Mouse (Mus musculus): Measurements from ENCODE around the gene Tln1. TPM values are rescaled to one million over a fixed set of nuclear protein-coding genes. Genes with fewer than 3 reads are reported as not detected.

The Tln1 gene
- polyA plus RNA-seq, 1 experiment from 2014 or later, result 34.2 TPM

DNA sequence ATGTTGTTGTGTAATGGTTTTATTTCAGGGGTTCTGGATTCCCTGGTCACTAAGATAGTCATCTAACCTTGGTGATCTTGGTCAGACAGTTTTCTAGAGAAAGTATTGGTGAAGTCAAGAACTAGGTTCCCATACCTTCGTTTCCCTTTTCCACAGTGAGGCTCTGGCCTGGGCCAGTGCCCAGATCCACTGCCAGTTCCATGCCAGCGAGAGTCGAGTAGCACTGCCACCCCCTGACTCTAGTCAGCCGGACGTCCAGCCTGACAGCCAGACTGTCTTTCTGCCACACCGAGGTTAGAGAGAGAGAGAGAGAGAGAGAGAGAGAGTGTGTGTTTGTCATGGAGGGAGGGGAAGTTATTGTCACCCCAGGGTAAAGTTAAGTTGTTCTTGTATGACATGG is 17.2 kb upstream of the Tln1 start:
- Histone ChIP-seq H3K27ac (ENCODE audit: low read depth) (0 out of 2 replicates have a peak overlapping the region, but pooled peaks have one; percentile 20), H3K9ac (replicated peaks) (peak overlapping the region; percentile 86), H3K36me3 (replicated peaks; ENCODE audit: insufficient read depth, low read length) (peaks cover 39% of the 10 kb centered on the region), H3K9me3 (ENCODE audit: low read length) (no peaks in the 10 kb centered on the region), H3K4me1 (ENCODE audit: insufficient read depth) (peaks cover 22% of the 10 kb centered on the region), H3K4me2 (ENCODE audit: low read depth, low read length) (peak overlapping the region; percentile 91), H3K27me3 (ENCODE audit: insufficient read depth, low read length) (no peaks in the 10 kb centered on the region), H3K4me3 (ENCODE audit: low read depth, low read length) (peak overlapping the region; percentile 92)
- ATAC-seq (no peak), DNase-seq (no peak)
- no peak for TF ChIP-seq EP300 (IDR thresholded peaks at IDR 0.05; ENCODE audit: low read depth)
- no peak for TF ChIP-seq CTCF (IDR thresholded peaks at IDR 0.05; ENCODE audit: low read depth)
- 68% methylated on average over 6 of the region's 6 CpGs for WGBS (ENCODE audit: insufficient replicate concordance)

DNA sequence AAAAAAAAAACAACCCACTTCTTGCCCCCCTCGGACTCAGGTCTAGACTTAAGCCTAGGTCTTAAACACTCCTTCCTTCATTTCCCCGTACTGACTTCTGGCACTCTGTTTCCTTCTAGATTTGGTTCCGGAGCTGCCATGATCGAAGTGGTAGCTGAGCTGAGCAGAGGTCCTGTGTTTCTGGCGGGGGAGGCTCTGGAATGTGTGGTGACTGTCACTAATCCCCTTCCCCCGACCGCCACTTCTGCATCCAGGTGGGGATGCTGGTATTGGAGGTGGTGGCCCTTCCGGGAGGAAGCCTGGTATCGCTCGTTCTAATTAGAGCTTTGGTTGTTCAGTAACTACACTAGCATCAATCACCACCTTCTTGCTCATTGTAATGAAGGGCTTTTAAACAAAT is 16.8 kb upstream of the Tln1 start:
- no peaks in the 10 kb centered on the region for H3K9me3 ChIP-seq (ENCODE audit: low read length)
- peak overlapping the region; percentile 87 for H3K27ac ChIP-seq (ENCODE audit: low read depth)
- WGBS (ENCODE audit: insufficient replicate concordance), result 5% methylated on average over 10 of the region's 10 CpGs
- H3K4me1 ChIP-seq (ENCODE audit: insufficient read depth), result peaks cover 22% of the 10 kb centered on the region
- no peak for DNase-seq
- H3K4me2 ChIP-seq (ENCODE audit: low read depth, low read length), result peak overlapping the region; percentile 91
- peaks cover 42% of the 10 kb centered on the region for H3K36me3 ChIP-seq (replicated peaks; ENCODE audit: insufficient read depth, low read length)
- ATAC-seq, result no peak
- peak overlapping the region; percentile 92 for H3K4me3 ChIP-seq (ENCODE audit: low read depth, low read length)
- TF ChIP-seq EP300 (IDR thresholded peaks at IDR 0.05; ENCODE audit: low read depth) (no peak), CTCF (IDR thresholded peaks at IDR 0.05; ENCODE audit: low read depth) (no peak)
- H3K9ac ChIP-seq (replicated peaks), result peak overlapping the region; percentile 86
- H3K27me3 ChIP-seq (ENCODE audit: insufficient read depth, low read length), result no peaks in the 10 kb centered on the region

DNA sequence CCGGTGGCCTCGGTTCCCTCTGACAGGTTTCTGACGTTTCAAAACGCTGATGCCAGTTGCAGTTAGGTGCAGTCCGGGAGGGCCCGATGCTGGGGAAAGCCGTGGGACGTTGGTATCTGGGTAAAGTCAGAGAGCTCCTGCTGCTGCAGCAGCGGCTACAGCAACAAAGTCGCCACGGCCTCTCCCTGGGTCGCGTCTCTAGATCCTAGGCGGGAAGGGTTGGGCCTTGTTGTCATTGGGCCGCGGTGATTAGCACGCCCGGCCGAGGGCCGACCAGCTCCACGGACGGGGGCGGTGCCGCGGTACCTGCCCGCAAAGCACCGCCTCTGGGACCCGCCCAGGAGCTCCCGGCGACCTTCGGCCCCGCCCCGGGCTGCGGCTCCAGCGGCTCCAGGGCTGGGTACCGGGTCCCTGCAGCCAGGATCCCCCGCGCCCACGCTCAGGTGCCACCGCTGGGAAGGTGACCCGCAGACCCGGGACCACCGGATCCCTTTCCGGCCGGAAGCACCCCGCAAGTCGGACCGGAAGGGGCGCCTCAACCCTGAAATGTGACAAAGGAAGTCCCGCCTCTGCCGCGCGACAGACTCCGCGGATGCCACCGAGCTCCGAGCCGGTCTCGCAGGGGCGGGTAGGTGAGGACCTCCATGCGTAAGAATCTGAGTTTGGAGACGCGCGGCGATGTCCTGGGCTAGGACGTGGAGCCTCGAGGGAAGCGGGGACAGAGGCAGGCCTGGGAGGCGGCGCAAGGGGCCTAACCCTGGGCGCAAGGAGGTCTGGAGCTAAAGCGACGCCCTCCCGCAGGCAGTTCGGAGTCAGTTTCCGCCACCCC is 16.1 kb upstream of the Tln1 start, which contains the start of the genes Rgp1 and Gba2:
Gene Rgp1, plus strand, starts transcription at position 340 of the 829 bp plus-strand sequence.
Gene Gba2, minus strand, starts transcription at position 498 of the 829 bp plus-strand sequence.
- Histone ChIP-seq H3K36me3 (replicated peaks; ENCODE audit: insufficient read depth, low read length) (peaks cover 44% of the 10 kb centered on the region), H3K9ac (replicated peaks) (peak within 1 kb of the TSS; percentile 86), H3K27me3 (ENCODE audit: insufficient read depth, low read length) (no peaks in the 10 kb centered on the region), H3K4me1 (ENCODE audit: insufficient read depth) (peaks cover 22% of the 10 kb centered on the region), H3K4me2 (ENCODE audit: low read depth, low read length) (peak within 1 kb of the TSS; percentile 91), H3K9me3 (ENCODE audit: low read length) (no peaks in the 10 kb centered on the region), H3K4me3 (ENCODE audit: low read depth, low read length) (peak within 1 kb of the TSS; percentile 92), H3K27ac (ENCODE audit: low read depth) (peak within 1 kb of the TSS; percentile 87)
- no peak for TF ChIP-seq CTCF (IDR thresholded peaks at IDR 0.05; ENCODE audit: low read depth)
- TF ChIP-seq EP300 (IDR thresholded peaks at IDR 0.05; ENCODE audit: low read depth), result no peak
- DNase-seq (peak; percentile 94), ATAC-seq (peak; percentile 99)
- WGBS (ENCODE audit: insufficient replicate concordance), result under 1% methylated on average over 67 of the region's 76 CpGs

DNA sequence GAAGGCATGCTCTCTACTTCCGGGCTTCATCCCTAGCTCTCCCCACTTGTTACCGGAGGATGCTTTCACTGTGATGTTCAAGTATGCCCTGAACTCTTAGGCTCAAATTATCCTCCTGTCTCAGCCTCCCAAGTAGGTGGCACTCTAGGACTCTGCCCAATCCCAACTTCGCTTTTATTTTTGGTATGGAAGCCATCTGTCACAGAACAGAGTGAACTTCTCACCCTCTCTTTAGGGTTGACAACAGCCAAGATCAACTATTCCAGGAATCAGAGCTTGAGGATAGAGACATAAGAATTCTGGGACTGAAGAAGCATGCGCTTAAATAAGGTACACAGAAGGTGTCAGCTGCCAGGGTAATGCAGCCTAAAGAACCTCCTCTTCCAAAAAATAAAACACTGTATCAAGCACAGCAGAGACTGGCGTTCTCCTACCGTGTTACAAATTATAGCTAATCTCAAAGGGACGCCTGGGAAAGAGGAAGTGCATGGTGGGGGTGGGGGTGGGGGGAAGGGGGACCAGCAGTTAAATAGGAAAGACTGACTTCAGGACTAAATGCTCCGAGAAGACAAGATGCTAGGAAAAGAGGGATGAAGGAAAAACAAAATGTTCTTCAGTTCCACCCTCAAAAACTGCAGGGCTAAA is 14.9 kb upstream of the Tln1 start:
- TF ChIP-seq EP300 (IDR thresholded peaks at IDR 0.05; ENCODE audit: low read depth), result no peak
- peak; percentile 13; the same call in 1 of the 2 replicates for TF ChIP-seq CTCF (IDR thresholded peaks at IDR 0.05; ENCODE audit: low read depth)
- ATAC-seq (no peak), DNase-seq (no peak)
- H3K9me3 ChIP-seq (ENCODE audit: low read length), result no peaks in the 10 kb centered on the region
- peak overlapping the region; percentile 92 for H3K4me3 ChIP-seq (ENCODE audit: low read depth, low read length)
- peaks cover 44% of the 10 kb centered on the region for H3K36me3 ChIP-seq (replicated peaks; ENCODE audit: insufficient read depth, low read length)
- H3K27ac ChIP-seq (ENCODE audit: low read depth), result peak overlapping the region; percentile 87
- peak overlapping the region; percentile 86 for H3K9ac ChIP-seq (replicated peaks)
- WGBS (ENCODE audit: insufficient replicate concordance), result 22% methylated on average over 8 of the region's 8 CpGs
- peaks cover 22% of the 10 kb centered on the region for H3K4me1 ChIP-seq (ENCODE audit: insufficient read depth)
- no peaks in the 10 kb centered on the region for H3K27me3 ChIP-seq (ENCODE audit: insufficient read depth, low read length)
- peak overlapping the region; percentile 91 for H3K4me2 ChIP-seq (ENCODE audit: low read depth, low read length)

DNA sequence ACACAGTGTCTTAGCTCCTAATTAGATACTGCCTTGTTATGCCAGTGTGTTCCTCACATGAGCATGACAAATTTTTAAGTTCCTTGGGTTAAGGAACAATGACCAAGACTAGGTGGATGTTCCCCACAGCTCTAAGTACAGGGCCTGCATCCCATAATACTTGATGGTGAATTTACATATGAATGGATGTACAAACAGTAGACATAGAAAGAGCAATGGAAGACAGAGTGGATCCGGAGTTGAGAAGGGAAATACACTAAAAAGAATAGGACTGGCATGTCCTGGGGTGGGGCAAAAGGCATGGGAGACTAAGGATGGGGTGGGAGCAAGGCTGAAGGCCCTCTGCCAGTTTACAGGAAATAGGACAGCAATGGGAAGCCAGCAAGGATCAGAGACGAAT is 12.9 kb upstream of the Tln1 start:
- Histone ChIP-seq H3K4me2 (ENCODE audit: low read depth, low read length) (peak overlapping the region; percentile 91), H3K9ac (replicated peaks) (no peak overlapping the region), H3K4me1 (ENCODE audit: insufficient read depth) (peaks cover 22% of the 10 kb centered on the region), H3K27ac (ENCODE audit: low read depth) (no peak overlapping the region), H3K36me3 (replicated peaks; ENCODE audit: insufficient read depth, low read length) (peaks cover 44% of the 10 kb centered on the region), H3K9me3 (ENCODE audit: low read length) (no peaks in the 10 kb centered on the region), H3K27me3 (ENCODE audit: insufficient read depth, low read length) (no peaks in the 10 kb centered on the region), H3K4me3 (ENCODE audit: low read depth, low read length) (peak overlapping the region; percentile 92; the same call in 1 of the 2 replicates)
- DNase-seq (no peak), ATAC-seq (no peak)
- 71% methylated on average over 2 of the region's 2 CpGs for WGBS (ENCODE audit: insufficient replicate concordance)
- TF ChIP-seq CTCF (IDR thresholded peaks at IDR 0.05; ENCODE audit: low read depth), result no peak
- TF ChIP-seq EP300 (IDR thresholded peaks at IDR 0.05; ENCODE audit: low read depth), result no peak

DNA sequence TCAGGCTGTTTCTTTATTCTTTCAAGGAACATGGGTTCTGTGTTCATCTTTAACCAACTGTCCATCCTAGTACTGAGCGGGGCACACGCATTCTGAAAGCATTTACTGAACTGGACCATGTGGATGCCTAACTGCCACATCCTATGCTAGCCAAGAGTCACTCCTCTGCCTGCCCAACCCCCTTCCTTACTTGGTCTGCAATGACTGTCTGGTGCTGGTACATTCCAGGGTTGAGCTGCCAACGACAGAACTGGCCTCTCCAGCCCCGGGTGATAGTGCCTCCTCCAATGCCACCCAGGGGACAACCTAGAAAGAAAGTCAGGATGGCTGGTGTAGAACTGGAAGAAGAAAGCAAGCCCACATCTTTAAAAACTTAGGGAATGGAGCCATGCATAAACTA is 11.1 kb upstream of the Tln1 start:
- WGBS (ENCODE audit: insufficient replicate concordance), result 83% methylated on average over 4 of the region's 4 CpGs
- no peak overlapping the region for H3K4me3 ChIP-seq (ENCODE audit: low read depth, low read length)
- H3K9me3 ChIP-seq (ENCODE audit: low read length), result no peaks in the 10 kb centered on the region
- H3K36me3 ChIP-seq (replicated peaks; ENCODE audit: insufficient read depth, low read length), result peaks cover 58% of the 10 kb centered on the region
- no peak for TF ChIP-seq CTCF (IDR thresholded peaks at IDR 0.05; ENCODE audit: low read depth)
- TF ChIP-seq EP300 (IDR thresholded peaks at IDR 0.05; ENCODE audit: low read depth), result no peak
- H3K27ac ChIP-seq (ENCODE audit: low read depth), result no peak overlapping the region
- H3K27me3 ChIP-seq (ENCODE audit: insufficient read depth, low read length), result no peaks in the 10 kb centered on the region
- DNase-seq, result no peak
- no peak for ATAC-seq
- no peak overlapping the region for H3K4me2 ChIP-seq (ENCODE audit: low read depth, low read length)
- H3K9ac ChIP-seq (replicated peaks), result no peak overlapping the region
- peaks cover 13% of the 10 kb centered on the region for H3K4me1 ChIP-seq (ENCODE audit: insufficient read depth)
